Mouse (Mus musculus): ENCODE results near the gene Mvb12b.

- no peak for TF ChIP-seq POLR2A (IDR thresholded peaks at IDR 0.05; ENCODE audit: borderline replicate concordance, extremely low read depth, low read depth, low read length)
- no peak for TF ChIP-seq CTCF (IDR thresholded peaks at IDR 0.05; ENCODE audit: insufficient read depth, low read length)
Observed at GRCm38 (mm10) chr2:33840483-33840882, 47.3 kb downstream of the Mvb12b start.
